Mouse (Mus musculus) embryonic fibroblast, embryonic 13.5 days (primary cell): ENCODE measurements around the gene Ehbp1l1. TPM values are rescaled to one million over a fixed set of nuclear protein-coding genes. Genes with fewer than 3 reads are reported as not detected.
"Not testable (repeated sequence)": the region's sequence is repeated elsewhere in the genome, so short reads cannot be mapped to it uniquely, and the experiment has no call there.

Experiments
- H3K27ac ChIP-seq: 2 replicates; pipeline ENCODE4 v1.5.1; 2012; ENCODE audit warnings: low read length, control low read depth, inconsistent platforms; ENCODE audit not compliant: insufficient read depth
- H3K4me1 ChIP-seq: 2 replicates; pipeline ENCODE4 v1.6.1; 2011; ENCODE audit warnings: low read length; ENCODE audit not compliant: control insufficient read depth, insufficient read depth
- H3K4me3 ChIP-seq: 2 replicates; pipeline ENCODE4 v1.5.1; 2011; ENCODE audit warnings: mild to moderate bottlenecking, control low read depth, low read length; ENCODE audit not compliant: insufficient read depth
- CTCF ChIP-seq: IDR thresholded peaks from 2 replicates; pipeline ENCODE4 v1.5.1; 2011; ENCODE audit warnings: mild to moderate bottlenecking, control low read depth, low read length, moderate library complexity, borderline replicate concordance; ENCODE audit not compliant: insufficient read depth
- POLR2A ChIP-seq: IDR thresholded peaks from 2 replicates; pipeline ENCODE4 v1.6.1; 2011; ENCODE audit warnings: low read depth, mild to moderate bottlenecking, control low read depth, low read length, moderate library complexity
- polyA plus RNA-seq: library from polyadenylated mRNA; stranded (reverse); fragments of >200 nt; gene quantifications from 2 replicates; pipeline ENCODE4 v1.2.4, GENCODE M21; 2011; ENCODE audit warnings: low read depth; ENCODE audit not compliant: missing spikeins, insufficient read length

Gene Ehbp1l1
- polyA plus RNA-seq, 1 experiment: 62.8 TPM

DNA sequence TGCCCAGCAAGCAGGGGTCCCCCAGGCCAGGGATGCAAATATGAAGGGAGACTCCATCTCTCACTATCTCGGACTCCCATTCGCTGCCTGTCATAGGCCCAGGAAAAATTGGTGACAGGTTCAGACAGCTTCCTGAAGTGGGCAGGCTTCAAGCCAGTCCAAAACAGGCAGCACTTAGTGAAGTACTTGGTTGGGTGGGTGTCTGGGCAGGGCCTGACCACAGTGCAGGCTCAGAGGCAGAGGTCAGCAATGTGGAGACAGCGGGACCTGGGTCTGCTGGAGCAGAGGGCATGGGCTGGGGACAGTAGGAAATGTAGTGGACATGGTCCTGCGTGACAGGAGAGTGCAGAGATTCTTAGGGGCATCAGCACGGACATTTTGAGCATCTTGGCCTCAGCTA lies 34.5 kb downstream of the Ehbp1l1 start:
- TF ChIP-seq POLR2A: no peak
- no peak for TF ChIP-seq CTCF
- Histone ChIP-seq H3K4me1 (peaks cover 7% of the 10 kb centered on the region; the same call in 1 of the 2 replicates), H3K4me3 (peak overlapping the region; percentile 86), H3K27ac (no peak overlapping the region)

DNA sequence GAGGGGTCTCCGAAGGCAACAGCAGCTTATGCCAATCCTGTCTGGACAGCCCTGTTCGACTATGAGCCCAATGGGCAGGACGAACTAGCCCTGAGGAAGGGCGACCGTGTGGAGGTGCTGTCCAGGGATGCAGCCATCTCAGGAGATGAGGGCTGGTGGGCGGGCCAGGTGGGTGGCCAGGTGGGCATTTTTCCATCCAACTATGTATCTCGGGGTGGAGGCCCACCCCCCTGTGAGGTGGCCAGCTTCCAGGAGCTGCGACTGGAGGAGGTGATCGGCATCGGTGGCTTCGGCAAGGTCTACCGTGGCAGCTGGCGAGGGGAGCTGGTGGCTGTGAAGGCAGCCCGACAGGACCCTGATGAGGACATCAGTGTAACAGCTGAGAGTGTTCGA lies 35.8 kb downstream of the Ehbp1l1 start:
- TF ChIP-seq CTCF (no peak), POLR2A (no peak)
- Histone ChIP-seq H3K4me1 (peaks cover 7% of the 10 kb centered on the region; the same call in 1 of the 2 replicates), H3K27ac (no peak overlapping the region), H3K4me3 (peak overlapping the region; percentile 86)

DNA sequence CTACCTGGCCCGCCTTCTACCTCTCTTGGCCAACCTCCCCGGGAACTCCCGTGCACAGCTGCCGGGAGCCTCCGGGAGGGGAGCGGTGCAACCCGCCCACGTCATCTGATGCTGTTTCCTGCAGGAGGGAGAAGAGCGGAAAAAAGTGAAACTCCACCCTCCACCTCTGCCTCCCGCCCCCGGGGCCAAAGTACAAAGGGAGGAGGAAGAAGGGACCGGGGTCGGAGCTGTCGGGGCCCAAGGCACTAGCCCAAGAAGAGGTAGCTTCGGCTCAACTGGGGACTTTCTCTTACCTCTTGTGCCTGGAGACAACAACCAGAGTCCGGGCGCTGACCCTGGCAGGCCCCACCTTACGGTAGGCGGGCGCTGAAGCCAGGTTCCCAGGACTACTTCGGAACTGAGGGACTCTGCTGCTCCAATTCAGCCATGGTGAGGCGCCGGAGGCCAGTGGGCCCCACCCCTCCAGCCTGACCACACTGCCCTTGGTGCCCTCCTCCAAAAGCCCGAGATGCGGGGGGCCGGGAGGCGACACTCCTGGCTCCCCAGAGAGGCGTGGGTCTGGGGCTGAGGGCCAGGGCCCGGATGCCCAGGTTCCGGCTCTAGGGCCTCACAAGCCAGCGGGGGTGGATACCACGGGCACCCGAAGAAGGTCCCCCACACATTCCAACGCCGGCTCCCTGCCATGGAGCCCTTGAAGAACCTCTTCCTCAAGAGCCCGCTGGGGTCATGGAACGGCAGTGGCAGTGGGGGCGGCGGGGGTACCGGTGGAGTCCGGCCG lies 36.4 kb downstream of the Ehbp1l1 start:
- TF ChIP-seq POLR2A (no peak; the same call in 1 of the 2 replicates), CTCF (no peak)
- H3K4me1 ChIP-seq: peaks cover 7% of the 10 kb centered on the region; the same call in 1 of the 2 replicates

DNA sequence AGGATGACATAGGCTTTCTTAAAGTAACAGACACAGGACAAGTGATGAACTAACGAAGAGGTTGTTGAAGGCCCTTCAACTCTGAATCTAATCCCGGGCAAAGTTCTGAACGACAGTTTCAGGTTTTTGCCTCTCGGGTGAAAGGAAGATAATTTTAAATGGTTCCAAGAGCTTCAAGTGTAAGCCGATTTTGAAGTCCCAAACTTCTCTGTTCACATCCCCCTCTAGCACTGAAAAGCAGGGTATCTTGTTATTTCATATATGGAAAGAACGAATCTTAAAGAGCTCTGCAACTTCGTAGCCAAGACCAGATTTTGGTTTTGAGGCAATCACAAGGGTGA lies 37.1 kb downstream of the Ehbp1l1 start:
- peak overlapping the region; percentile 86 for H3K4me3 ChIP-seq
- no peak for TF ChIP-seq CTCF
- no peak for TF ChIP-seq POLR2A
- peaks cover 7% of the 10 kb centered on the region; the same call in 1 of the 2 replicates for H3K4me1 ChIP-seq
- H3K27ac ChIP-seq: peak overlapping the region; percentile 92

More for the DNA sequence above, 36.4 kb downstream of the Ehbp1l1 start:
- Histone ChIP-seq H3K4me3 (peak overlapping the region; percentile 86), H3K27ac (peak overlapping the region; percentile 92)

DNA sequence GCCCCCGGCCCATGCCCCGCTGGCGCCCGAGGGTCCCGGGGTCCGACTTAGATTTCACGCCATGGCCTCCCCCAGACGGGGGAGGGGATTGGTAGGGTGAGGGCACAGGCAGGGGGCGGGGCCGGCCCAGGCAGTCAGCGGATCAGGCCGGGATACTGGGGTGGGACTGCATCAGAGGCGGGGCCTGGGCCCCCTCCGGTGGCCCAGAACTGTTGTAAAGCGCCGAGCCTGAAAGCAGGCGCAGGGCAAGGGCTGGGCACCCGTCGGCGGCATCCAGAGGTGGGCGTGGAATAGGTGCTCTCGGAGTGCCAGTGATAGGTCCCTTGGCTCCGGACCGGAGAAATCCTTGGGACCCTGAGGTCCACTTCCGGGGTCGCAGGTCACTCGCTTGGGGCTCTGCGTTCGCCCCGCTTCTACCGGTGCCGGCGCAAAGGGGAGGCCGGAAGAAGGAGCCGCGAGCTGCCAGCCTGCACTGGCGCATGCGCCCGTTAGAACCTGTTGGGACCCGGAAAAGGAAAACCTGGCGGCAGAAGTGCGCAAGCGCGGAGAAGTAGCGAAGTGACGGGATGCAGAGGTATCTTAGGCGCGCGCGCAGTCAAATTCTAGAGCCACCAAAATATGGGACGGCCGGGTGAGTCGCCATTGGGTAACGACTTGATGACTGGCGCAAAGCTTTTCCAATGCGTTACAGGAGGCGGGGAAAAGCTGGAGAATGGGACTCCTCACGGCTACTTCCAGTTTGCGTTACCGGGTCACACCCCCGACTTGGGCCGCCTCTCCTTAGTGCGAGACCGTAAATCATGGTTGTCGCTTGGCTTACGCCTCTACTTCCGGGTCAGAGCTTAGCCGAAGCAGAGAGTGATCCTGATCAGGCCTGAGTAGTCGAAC lies 37.7 kb downstream of the Ehbp1l1 start, which contains the start of the genes Map3k11 and Pcnx3:
Gene Map3k11, plus strand, starts transcription at position 543 of the 888 bp plus-strand sequence.
Gene Pcnx3, minus strand, starts transcription at position 709 of the 888 bp plus-strand sequence.
- Histone ChIP-seq H3K4me1 (peaks cover 7% of the 10 kb centered on the region; the same call in 1 of the 2 replicates), H3K4me3 (peak within 1 kb of the TSS; percentile 86), H3K27ac (peak within 1 kb of the TSS; percentile 92)
- TF ChIP-seq CTCF (no peak), POLR2A (peak; percentile 54; the same call in 1 of the 2 replicates)

DNA sequence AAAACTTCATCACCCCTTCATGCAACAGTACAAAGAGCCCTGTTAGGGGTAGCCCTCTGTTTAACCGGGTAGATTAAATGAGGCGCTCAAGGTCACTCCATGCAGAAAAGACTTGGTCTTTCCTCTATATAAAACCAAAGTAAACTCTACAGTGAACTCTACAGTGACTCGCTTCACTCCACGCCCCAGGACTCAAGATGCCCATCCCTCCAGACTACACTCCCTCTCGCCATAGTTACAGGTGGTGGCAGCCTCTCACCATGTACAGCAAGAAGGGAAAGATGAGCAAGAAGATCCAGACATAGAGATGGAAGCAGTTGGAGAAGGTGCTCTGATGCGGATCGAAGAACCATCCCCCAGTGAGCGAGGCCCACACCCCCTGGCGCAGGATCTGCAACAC lies 38.4 kb downstream of the Ehbp1l1 start:
- H3K4me1 ChIP-seq: peaks cover 7% of the 10 kb centered on the region; the same call in 1 of the 2 replicates
- H3K27ac ChIP-seq: peak overlapping the region; percentile 70; the same call in 1 of the 2 replicates
- no peak for TF ChIP-seq POLR2A
- no peak for TF ChIP-seq CTCF
- H3K4me3 ChIP-seq: peak overlapping the region; percentile 86

DNA sequence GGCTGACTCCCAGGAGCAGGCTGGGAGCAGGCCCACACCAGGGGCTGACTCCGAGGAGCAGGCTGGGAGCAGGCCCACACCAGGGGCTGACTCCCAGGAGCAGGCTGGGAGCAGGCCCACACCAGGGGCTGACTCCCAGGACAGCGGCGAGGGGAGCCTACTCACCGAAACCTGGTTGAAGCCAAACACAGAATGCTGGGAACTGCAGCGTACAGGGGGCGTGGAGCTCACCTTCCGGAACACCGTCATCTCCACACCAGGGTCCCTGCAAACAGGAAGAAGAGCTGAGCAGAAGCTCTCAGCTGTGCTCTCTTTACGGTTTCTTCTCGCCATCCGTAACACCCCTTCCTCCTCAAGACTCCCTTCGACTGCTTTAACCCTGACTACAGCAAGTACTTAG lies 39.2 kb downstream of the Ehbp1l1 start:
- not testable (repeated sequence) for H3K4me1 ChIP-seq, H3K4me3 ChIP-seq, H3K27ac ChIP-seq

DNA sequence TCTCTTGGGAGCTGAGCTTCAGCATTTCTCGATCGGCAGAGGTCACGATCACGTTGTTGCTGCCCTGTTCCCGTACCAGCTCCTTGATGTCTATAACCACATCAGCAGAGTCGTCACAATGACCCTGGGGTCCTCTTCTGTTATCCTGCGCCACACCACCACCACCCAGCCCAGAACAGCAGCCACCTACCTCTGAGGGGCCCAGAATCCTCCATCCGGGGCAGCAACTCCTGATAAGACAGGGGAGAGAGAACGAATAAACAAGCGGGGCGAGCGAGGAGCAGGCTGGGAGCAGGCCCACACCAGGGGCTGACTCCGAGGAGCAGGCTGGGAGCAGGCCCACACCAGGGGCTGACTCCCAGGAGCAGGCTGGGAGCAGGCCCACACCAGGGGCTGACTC lies 39.7 kb downstream of the Ehbp1l1 start:
- Histone ChIP-seq H3K27ac (no peak overlapping the region), H3K4me1 (0 out of 2 replicates have a peak, but pooled peaks cover 5% of the 10 kb centered on the region), H3K4me3 (no peak overlapping the region)
- TF ChIP-seq CTCF: no peak
- no peak for TF ChIP-seq POLR2A

DNA sequence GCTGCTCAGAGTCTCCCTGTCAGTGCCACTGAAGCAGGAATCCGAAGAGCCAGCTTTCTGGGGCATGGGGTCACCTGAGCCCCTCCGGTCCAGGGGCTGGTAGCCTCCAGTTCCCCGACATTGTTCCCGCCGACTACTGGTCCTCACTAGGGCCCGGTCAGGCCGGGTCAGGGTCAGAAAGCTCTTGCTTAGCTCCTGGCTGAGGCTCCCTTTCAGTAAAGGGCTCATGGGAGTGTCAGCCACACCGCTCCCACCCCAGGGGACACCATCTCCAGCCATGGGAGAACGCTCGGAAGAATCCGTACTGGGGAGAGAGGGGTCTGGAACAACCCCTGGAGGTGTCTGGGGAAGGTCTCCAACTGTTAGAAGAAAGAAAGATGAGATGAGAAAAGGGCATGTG lies 40.3 kb downstream of the Ehbp1l1 start:
- no peak overlapping the region for H3K27ac ChIP-seq
- H3K4me3 ChIP-seq: no peak overlapping the region
- TF ChIP-seq CTCF (no peak), POLR2A (no peak)
- H3K4me1 ChIP-seq: 0 out of 2 replicates have a peak, but pooled peaks cover 5% of the 10 kb centered on the region

DNA sequence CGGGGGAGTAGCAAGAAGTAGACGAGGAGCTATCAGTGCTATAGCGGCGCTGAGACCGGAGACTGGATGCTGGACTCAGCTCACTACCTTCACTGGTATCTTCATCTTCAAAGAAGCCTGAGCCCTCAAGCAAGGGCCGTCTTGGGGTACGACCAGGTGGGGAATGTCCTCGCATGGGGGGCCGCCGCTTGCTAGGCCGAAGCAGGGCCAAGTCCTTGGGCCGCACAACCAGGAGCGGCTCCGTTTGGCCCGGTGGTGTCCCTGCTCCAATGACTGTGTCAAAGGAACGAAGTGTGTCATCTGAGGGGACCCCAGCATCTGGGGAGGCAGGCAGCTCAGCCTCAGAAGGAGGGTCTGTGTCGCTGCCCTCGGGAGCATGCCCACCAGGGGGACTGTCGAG lies 40.7 kb downstream of the Ehbp1l1 start:
- TF ChIP-seq CTCF (no peak), POLR2A (no peak)
- H3K4me3 ChIP-seq: no peak overlapping the region

More for the DNA sequence above, 40.7 kb downstream of the Ehbp1l1 start:
- H3K27ac ChIP-seq: no peak overlapping the region
- 0 out of 2 replicates have a peak, but pooled peaks cover 5% of the 10 kb centered on the region for H3K4me1 ChIP-seq
